Mouse (Mus musculus) liver, embryonic 11.5 days (tissue): ENCODE measurements at regions not wholly inside any gene's neighbourhood (a gene's known extent, or its start where the extent isn't known, plus 50 kb on each side); places are given as distances from the start of the nearest gene placed in this dataset.

Experiments used
- ATAC-seq: fragments of 200-750 bp; cut with Nextera tagmentation; replicated peaks from 2 replicates; pipeline ENCODE4 v1.8.0; 2017; ENCODE audit warnings: moderate number of reproducible peaks, mild to moderate bottlenecking, moderate TSS enrichment, moderate library complexity; ENCODE audit not compliant: low FRiP score
- DNase-seq: peaks from one replicate; pipeline ENCODE4 v3.0.0-alpha.2; 2017; ENCODE audit warnings: low spot score
- H3K27ac ChIP-seq: fragments of 300-500 bp; sonication (generic); 2 replicates; pipeline ENCODE4 v1.5.1; 2014; ENCODE audit warnings: mild to moderate bottlenecking, low read depth, low read length, control low read depth
- H3K27me3 ChIP-seq: fragments of 300-500 bp; sonication (generic); replicated peaks from 2 replicates; pipeline ENCODE4 v1.6.1; 2014; ENCODE audit warnings: low read length, mixed read lengths; ENCODE audit not compliant: control insufficient read depth, insufficient read depth
- H3K36me3 ChIP-seq: fragments of 300-500 bp; sonication (generic); 2 replicates; pipeline ENCODE4 v1.6.1; 2014; ENCODE audit warnings: mild to moderate bottlenecking, low read length, moderate library complexity, mixed read lengths; ENCODE audit not compliant: control insufficient read depth, insufficient read depth
- H3K4me1 ChIP-seq: fragments of 300-500 bp; sonication (generic); replicated peaks from 2 replicates; pipeline ENCODE4 v1.6.1; 2014; ENCODE audit warnings: low read length, mixed read lengths; ENCODE audit not compliant: control insufficient read depth, insufficient read depth
- H3K4me2 ChIP-seq: fragments of 300-500 bp; sonication (generic); 2 replicates; pipeline ENCODE4 v1.6.1; 2014; ENCODE audit warnings: mild to moderate bottlenecking, control low read depth, moderate library complexity
- H3K4me3 ChIP-seq: fragments of 300-500 bp; sonication (generic); 2 replicates; pipeline ENCODE4 v1.5.1; 2014; ENCODE audit warnings: low read depth, low read length, control low read depth
- H3K9ac ChIP-seq: fragments of 300-500 bp; sonication (generic); 2 replicates; pipeline ENCODE4 v1.6.1; 2014; ENCODE audit warnings: low read depth, low read length, control low read depth
- H3K9me3 ChIP-seq: fragments of 300-500 bp; sonication (generic); 2 replicates; pipeline ENCODE4 v1.6.1; 2016; ENCODE audit warnings: low read length, inconsistent platforms, mixed read lengths; ENCODE audit not compliant: control insufficient read depth
- WGBS: fragments of 180-500 bp; shearing (Covaris S2); extraction: QIAGEN DNeasy Blood & Tissue Kit; methylation state at CpG from one replicate; pipeline ENCODE4 v1.1.7; 2014; 5-methylcytosine and 5-hydroxymethylcytosine counted together

DNA sequence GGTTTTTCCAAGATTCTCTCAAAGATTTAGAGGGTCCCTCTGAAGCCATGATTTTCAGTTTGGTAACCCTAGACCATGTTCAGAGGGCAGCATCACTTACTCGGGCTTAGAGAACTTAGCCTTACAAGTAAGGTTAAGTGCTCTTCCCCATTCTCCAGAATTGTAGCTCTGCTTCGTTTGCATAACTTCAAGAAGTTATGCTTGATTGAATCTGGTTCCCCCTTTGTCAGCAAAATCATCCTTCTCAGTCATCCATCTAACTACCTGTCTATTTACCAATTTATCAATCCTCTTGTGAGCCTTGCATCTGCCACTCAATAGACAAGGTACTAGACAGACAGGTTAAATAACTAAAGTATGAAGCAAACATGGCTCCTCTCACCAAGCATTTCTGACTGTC is 856.1 kb upstream of the Cited2 start:
- Histone ChIP-seq H3K4me3 (no peak overlapping the region), H3K4me1 (no peaks in the 10 kb centered on the region), H3K4me2 (no peak overlapping the region), H3K36me3 (no peaks in the 10 kb centered on the region), H3K9me3 (no peaks in the 10 kb centered on the region), H3K27ac (no peak overlapping the region), H3K27me3 (no peaks in the 10 kb centered on the region), H3K9ac (no peak overlapping the region)
- ATAC-seq = no peak
- WGBS = 66% methylated on average over 2 of the region's 2 CpGs
- DNase-seq = no peak

DNA sequence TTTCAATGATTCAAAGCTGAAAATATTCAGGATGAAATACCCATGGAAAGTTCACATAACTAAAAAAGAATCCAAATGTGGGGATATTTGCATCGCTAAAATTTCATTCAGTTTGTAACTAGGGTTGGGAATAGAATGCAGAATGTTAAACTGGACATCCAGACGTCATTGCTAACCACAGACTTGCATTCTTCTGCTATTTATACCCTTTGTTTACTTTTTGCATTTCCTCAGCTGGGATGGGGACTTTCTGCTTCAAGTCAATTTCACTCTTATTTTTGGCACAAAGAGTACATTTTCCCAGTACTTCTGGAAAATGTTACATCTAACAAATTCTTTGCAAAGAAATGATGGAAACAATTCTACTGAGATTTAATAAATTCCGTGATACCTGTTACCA is 848.9 kb upstream of the Cited2 start:
- WGBS = 52% methylated on average over 3 of the region's 3 CpGs
- H3K27ac ChIP-seq = no peak overlapping the region
- H3K9me3 ChIP-seq = no peaks in the 10 kb centered on the region
- H3K27me3 ChIP-seq = no peaks in the 10 kb centered on the region
- ATAC-seq = no peak
- H3K4me2 ChIP-seq = no peak overlapping the region
- no peak for DNase-seq
- no peak overlapping the region for H3K4me3 ChIP-seq
- no peaks in the 10 kb centered on the region for H3K4me1 ChIP-seq
- no peak overlapping the region for H3K9ac ChIP-seq
- H3K36me3 ChIP-seq = no peaks in the 10 kb centered on the region

DNA sequence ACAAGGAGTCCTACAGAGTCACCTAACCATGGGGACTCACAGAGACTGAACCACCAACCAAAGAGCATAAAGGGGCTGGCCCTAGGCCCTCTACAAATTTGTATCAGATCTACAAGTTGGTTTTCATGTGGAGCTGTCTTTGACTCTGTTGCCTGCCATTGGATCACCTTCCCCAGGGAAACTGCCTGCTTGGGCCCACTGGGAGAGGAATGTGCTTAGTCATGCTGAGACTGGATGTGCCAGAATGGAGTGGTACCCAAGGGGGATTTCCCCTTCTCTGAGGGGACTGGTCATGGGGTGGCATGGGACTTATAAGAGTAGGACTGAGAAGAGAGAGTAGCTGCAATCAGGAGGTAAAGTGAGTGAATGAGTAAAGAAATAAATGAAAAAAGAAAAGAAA is 844.8 kb upstream of the Cited2 start:
- no peak for DNase-seq
- Histone ChIP-seq H3K27me3 (no peaks in the 10 kb centered on the region), H3K9ac (no peak overlapping the region), H3K4me3 (no peak overlapping the region), H3K9me3 (no peaks in the 10 kb centered on the region), H3K36me3 (no peaks in the 10 kb centered on the region), H3K4me1 (no peaks in the 10 kb centered on the region), H3K27ac (no peak overlapping the region), H3K4me2 (no peak overlapping the region)
- no peak for ATAC-seq

DNA sequence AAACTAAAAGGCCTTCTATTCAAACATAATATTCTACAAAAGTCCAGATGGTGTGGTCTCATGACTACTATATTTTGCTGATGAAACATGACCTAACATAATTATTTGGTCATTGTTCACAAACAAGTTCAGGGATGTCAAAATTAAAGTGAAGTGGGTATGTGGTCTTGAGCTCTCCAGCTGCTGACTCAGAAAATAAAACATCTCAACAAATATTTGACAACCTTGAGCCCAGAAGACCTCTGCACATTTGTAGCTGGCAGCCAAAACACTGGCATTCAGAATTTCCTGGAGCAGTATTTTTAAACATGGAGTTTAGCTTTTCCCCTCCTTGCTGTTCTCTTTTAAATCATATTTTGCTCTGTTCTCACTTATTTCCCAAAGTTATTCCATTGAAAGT is 829.7 kb upstream of the Cited2 start:
- H3K36me3 ChIP-seq = no peaks in the 10 kb centered on the region
- no peak overlapping the region for H3K9ac ChIP-seq
- no peak for ATAC-seq
- no peaks in the 10 kb centered on the region for H3K27me3 ChIP-seq
- no peaks in the 10 kb centered on the region for H3K4me1 ChIP-seq
- no peak for DNase-seq
- no peak overlapping the region for H3K4me3 ChIP-seq
- H3K9me3 ChIP-seq = no peaks in the 10 kb centered on the region
- H3K27ac ChIP-seq = no peak overlapping the region
- no peak overlapping the region for H3K4me2 ChIP-seq

DNA sequence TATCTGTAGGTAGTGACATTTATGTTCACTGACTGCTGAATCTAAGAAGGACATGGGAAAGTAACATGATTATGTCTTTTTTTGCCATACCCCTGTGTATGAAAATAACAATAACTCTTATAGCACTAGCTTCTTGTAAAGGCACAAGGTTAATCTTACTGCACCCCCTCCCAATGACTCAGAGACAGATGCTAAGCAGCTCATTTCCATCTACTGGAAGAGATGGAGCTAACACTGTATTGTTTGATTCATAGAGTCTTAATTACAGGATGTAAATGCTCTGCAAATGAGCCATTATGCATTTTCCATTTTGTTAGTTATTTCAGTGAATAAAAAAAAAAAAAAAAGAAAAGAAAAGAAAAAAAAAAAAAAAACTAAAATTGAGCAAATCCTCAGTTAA is 827.7 kb upstream of the Cited2 start:
- Histone ChIP-seq H3K4me1 (no peaks in the 10 kb centered on the region), H3K4me2 (no peak overlapping the region), H3K27ac (no peak overlapping the region), H3K4me3 (no peak overlapping the region), H3K9me3 (no peaks in the 10 kb centered on the region), H3K9ac (no peak overlapping the region), H3K27me3 (no peaks in the 10 kb centered on the region), H3K36me3 (no peaks in the 10 kb centered on the region)
- ATAC-seq = no peak
- no peak for DNase-seq

DNA sequence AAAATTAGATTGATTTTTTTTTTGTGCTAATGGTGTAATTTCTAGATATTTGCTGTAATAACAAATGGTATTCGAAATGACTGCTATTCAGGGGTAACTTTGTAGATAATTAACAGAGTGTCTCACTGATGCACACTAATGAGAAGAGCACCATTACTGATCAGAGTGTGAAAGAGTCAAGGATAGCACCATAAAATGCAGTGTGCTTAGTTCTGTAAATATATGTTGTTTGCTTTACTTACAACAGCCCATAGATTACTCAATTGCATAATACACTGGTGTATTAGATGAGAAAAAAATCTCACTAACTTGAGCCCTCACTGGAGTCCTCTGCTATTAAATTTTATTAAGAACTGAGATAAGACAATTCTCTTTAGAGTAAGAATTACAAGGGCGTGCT is 800.1 kb upstream of the Cited2 start:
- no peaks in the 10 kb centered on the region for H3K27me3 ChIP-seq
- no peak overlapping the region for H3K27ac ChIP-seq
- no peak for DNase-seq
- no peak overlapping the region for H3K4me2 ChIP-seq
- no peaks in the 10 kb centered on the region for H3K9me3 ChIP-seq
- H3K4me1 ChIP-seq = no peaks in the 10 kb centered on the region
- H3K4me3 ChIP-seq = no peak overlapping the region
- WGBS = 75% methylated on average over 2 of the region's 2 CpGs
- no peak for ATAC-seq
- no peak overlapping the region for H3K9ac ChIP-seq
- no peaks in the 10 kb centered on the region for H3K36me3 ChIP-seq

DNA sequence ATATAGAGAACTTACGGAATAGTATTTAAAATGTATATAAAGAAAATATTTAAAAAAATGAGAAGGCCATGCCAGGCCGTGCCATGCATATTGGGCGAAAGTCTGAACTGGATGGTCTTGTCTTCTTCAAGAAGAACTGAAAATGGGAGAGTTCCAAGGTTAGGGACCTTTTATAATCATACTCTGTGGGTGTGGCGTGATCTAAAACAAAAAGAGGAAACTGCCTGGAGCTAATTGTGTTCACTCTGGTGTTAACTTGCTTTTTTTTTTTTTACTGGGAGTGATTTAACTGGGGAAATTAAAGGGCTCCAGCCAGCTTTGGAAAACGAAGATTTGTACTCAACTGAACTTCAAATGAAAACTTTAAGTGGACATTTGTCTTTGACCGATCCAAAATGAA is 799.2 kb upstream of the Cited2 start:
- H3K4me2 ChIP-seq = no peak overlapping the region
- H3K27me3 ChIP-seq = no peaks in the 10 kb centered on the region
- ATAC-seq (no peak), DNase-seq (no peak)
- H3K9me3 ChIP-seq = no peaks in the 10 kb centered on the region
- H3K27ac ChIP-seq = no peak overlapping the region
- no peaks in the 10 kb centered on the region for H3K36me3 ChIP-seq
- no peak overlapping the region for H3K9ac ChIP-seq
- WGBS = 79% methylated on average over 6 of the region's 6 CpGs
- H3K4me3 ChIP-seq = no peak overlapping the region
- H3K4me1 ChIP-seq = no peaks in the 10 kb centered on the region

DNA sequence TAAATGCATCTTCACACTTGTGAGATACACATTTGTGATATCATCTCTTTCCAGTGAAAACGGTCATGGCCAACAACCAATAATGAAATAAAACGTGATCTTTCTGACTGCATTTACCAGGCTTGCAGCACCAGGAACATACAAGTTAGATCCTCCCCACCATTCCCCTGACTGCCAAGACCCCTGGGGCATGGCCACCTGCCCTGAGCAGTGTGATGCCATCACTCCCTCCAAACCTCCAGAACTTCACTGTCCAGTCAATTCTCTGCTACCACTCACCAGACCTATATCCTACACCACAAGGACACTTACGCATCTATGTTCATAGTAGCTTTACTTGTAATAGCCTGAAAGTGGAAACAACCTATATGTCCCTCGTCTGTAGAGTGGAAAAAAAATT is 785.3 kb upstream of the Cited2 start:
- 81% methylated on average over 4 of the region's 4 CpGs for WGBS
- no peaks in the 10 kb centered on the region for H3K27me3 ChIP-seq
- DNase-seq = no peak

DNA sequence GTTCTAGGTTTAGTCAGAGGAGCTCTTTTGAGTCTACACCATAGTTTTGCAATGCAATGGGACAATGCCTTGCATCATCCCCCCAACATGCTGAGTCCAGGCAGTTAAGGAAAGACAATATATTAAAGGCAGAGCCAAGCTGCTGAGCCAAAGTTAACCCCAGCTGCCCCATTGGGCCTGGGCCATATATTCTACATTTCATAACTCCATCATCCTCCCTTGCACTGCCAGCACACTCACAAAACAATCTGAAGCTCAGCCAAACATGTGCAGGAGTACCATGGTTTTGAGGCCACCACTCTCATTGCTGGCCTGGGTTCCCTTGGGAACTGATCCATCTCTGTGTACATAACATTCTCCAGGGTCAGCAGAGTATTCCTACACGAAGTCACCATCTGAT is 771.4 kb upstream of the Cited2 start:
- 43% methylated on average over 1 of the region's 1 CpGs for WGBS

More for the DNA sequence above, 785.3 kb upstream of the Cited2 start:
- no peak overlapping the region for H3K27ac ChIP-seq
- H3K36me3 ChIP-seq = no peaks in the 10 kb centered on the region
- H3K4me1 ChIP-seq = no peaks in the 10 kb centered on the region
- H3K9me3 ChIP-seq = no peaks in the 10 kb centered on the region
- ATAC-seq = no peak
- no peak overlapping the region for H3K4me2 ChIP-seq
- H3K4me3 ChIP-seq = no peak overlapping the region
- no peak overlapping the region for H3K9ac ChIP-seq

More for the DNA sequence above, 771.4 kb upstream of the Cited2 start:
- Histone ChIP-seq H3K4me2 (no peak overlapping the region), H3K4me3 (no peak overlapping the region), H3K27me3 (no peaks in the 10 kb centered on the region), H3K9me3 (no peaks in the 10 kb centered on the region), H3K36me3 (no peaks in the 10 kb centered on the region), H3K9ac (no peak overlapping the region), H3K4me1 (no peaks in the 10 kb centered on the region), H3K27ac (no peak overlapping the region)
- ATAC-seq (no peak), DNase-seq (no peak)
